Mouse (Mus musculus) megakaryocyte, embryonic 14.5 days (primary cell): ENCODE measurements around the gene Maco1.

Experiments
- FLI1 ChIP-seq: IDR thresholded peaks from 2 replicates; pipeline ENCODE4 v1.6.1; 2012; ENCODE audit warnings: low read length, inconsistent platforms, mixed read lengths
- GATA1 ChIP-seq: IDR thresholded peaks from 3 replicates; pipeline ENCODE4 v1.6.1; 2012; ENCODE audit warnings: mixed read lengths, low read length, inconsistent platforms, borderline replicate concordance

DNA sequence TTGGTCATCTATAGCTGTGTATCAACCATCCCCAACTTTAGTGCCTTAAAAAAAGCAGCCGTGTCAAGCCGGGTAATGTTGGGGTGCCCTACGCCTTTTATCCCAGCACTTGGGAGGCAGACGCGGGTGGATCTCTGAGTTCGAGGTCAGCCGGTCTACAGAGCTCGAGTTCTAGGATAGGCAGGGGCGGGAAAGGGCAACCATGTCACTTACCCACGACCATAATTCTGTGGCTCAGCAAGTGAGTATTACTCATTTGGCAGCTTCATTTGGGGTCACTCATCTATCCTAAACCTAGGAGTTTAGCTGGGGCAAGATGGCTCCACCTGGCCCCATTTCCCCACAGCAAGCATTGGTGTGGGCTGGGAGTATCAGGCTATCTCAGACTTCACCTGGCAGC lies 14.9 kb upstream of the Maco1 start:
- no peak for TF ChIP-seq GATA1
- no peak for TF ChIP-seq FLI1
